Mouse (Mus musculus): ENCODE measurements at regions not wholly inside any gene's neighbourhood (a gene's known extent, or its start where the extent isn't known, plus 50 kb on each side); places are given as distances from the start of the nearest gene placed in this dataset.

DNA sequence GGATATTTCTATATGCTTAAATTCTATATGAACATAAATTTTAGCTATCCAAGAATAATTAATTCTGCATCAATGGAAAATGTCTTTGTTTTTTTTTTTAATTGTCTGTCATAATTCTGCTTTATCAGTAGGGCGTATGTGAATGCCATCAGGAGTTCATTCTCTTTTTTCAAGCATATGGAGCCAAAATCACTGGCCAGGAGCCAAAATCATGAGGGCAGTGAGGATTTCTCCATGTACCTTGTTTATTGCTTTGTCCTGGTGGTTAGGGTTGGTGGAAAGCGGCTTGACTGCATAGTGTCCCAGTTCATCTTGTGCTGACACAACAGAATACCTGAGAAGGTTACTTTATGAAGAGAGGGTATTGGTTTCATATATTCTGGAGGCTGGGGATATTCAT is 243.9 kb downstream of the AI429214 start:
- TF ChIP-seq CTCF (IDR thresholded peaks at IDR 0.05; ENCODE audit: insufficient read depth, low read length): no peak
- TF ChIP-seq POLR2A (IDR thresholded peaks at IDR 0.05; ENCODE audit: borderline replicate concordance, extremely low read depth, low read depth, low read length): no peak

Data from lung, adult 2 months (tissue).